Mouse (Mus musculus) E14TG2a.4 (cell line): ENCODE measurements around the gene Klf7.

Experiments used
- H3K27me3 ChIP-seq: 2 replicates; pipeline ENCODE4 v1.6.1; 2014; ENCODE audit warnings: low read length, control low read depth; ENCODE audit not compliant: insufficient read depth
- H3K36me3 ChIP-seq: 2 replicates; pipeline ENCODE4 v1.6.1; 2014; ENCODE audit warnings: low read length, control low read depth; ENCODE audit not compliant: insufficient read depth
- H3K4me1 ChIP-seq: replicated peaks from 2 replicates; pipeline ENCODE4 v1.6.1; 2014; ENCODE audit warnings: low read depth, low read length, control low read depth
- H3K4me3 ChIP-seq: replicated peaks from 2 replicates; pipeline ENCODE4 v1.5.1; 2014; ENCODE audit warnings: mild to moderate bottlenecking, low read length
- H3K9me3 ChIP-seq: 2 replicates; pipeline ENCODE4 v1.6.1; 2014; ENCODE audit warnings: low read length, control low read depth
- CTCF ChIP-seq: conservative IDR thresholded peaks from 2 replicates; pipeline ENCODE4 v1.5.1; 2014; ENCODE audit warnings: low read length
- NANOG ChIP-seq: IDR thresholded peaks from 2 replicates; pipeline ENCODE4 v1.6.1; 2014; ENCODE audit warnings: borderline replicate concordance, low read length, mixed read lengths
- POU5F1 ChIP-seq: IDR thresholded peaks from 2 replicates; pipeline ENCODE4 v1.6.1; 2014; ENCODE audit warnings: low read length, borderline replicate concordance

Gene Klf7

DNA sequence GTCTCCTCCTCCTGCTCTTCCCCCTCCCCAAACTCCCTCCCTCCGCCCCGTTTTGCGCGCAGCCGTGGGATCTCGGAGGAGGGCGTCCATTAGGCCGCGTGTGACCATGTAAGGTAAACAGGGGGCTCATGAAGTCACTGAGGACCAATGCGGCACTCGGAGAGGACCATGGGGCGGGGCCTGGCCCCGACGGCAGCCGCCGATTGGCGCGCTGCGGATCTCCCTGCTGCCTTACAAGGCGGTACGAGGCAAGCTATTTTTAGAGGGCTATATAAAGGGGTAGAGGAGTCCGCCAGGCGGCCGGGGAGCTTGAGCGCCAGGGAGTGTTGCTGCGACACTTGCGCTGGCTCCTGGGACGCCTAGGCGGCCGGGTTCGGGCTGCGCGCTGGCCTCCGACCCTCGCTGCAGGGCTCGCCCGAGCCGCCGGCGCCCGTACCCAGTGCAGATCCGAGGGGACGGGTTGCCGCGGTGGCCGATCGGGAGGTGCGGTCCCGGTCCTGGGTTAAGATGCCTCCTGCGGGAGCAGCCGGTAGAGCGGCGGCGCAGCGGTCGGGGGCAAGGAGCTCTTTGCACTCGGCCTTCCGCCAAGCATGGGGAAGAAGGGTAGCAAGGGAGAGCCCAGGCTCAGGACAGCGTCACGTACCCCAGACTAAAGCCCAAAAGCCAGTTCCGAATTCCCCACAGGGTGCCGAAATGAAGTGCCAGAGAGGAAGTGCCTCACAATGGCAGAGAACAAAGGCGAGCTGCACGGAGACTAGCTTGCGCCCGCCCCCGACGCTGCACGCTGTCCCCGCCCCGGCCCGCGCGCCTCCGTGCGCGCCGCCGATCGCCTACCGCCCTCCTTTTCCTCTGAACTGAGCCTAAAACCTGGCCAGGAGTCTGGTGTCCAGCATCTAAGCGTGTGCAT lies at the start of gene Klf7:
Gene Klf7 (minus strand): TSS at position 724 of the 907 bp plus-strand sequence.
- Histone ChIP-seq H3K4me3 (peak within 1 kb of the TSS; percentile 94), H3K4me1 (peaks cover 32% of the 10 kb centered on the region), H3K27me3 (peaks cover 13% of the 10 kb centered on the region), H3K36me3 (no peaks in the 10 kb centered on the region), H3K9me3 (no peaks in the 10 kb centered on the region)
- TF ChIP-seq POU5F1 (no peak), NANOG (no peak), CTCF (no peak)

DNA sequence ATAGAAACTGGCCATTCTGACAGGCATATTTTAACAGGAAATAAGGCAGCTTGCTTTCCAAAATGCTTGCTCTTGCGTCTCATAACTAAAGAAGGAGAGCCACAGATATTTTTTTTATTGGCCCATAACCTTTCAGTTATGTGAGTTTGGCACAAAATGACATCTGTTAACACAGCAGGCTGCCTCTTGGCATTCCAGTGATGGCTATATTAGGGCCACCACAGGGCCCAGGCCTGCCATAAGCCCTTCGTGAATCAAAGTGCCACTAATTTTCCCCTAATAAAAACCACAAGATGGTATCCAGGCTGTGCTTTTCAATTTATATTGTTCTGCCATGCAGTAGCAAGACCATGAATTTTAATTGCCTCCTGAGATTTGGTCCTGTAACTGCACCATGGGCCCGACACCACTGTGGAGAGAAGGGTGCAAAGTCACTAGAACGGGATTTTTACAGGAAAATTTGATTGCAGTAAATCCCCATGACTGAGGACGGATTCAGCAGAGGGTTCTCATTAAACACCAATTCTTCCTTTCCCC lies 42.5 kb upstream of the Klf7 start:
- no peaks in the 10 kb centered on the region for H3K27me3 ChIP-seq
- no peaks in the 10 kb centered on the region for H3K9me3 ChIP-seq
- no peaks in the 10 kb centered on the region for H3K4me1 ChIP-seq
- no peaks in the 10 kb centered on the region for H3K36me3 ChIP-seq
- no peak overlapping the region for H3K4me3 ChIP-seq
- TF ChIP-seq POU5F1 (no peak), NANOG (no peak), CTCF (no peak)

DNA sequence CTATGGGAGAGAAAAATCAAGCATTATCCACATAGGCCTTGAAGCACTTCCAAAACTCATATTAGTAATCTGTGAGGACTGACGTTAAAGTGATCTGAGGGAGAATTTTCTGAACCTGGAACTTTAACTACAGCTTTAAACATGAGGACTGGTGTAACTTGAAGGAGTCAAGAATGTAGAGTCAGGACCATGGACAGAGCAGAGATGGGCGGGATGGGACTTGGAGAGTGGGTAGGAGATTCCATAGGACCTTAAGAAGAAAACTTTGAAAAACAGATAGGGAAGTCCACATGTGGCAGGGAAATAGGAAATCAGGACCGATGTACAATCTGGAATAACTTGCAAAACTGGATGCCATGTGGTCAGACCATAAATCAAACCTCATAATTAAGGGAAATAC lies 36.7 kb upstream of the Klf7 start:
- H3K4me3 ChIP-seq, result no peak overlapping the region
- H3K27me3 ChIP-seq, result no peaks in the 10 kb centered on the region
- TF ChIP-seq CTCF (no peak), POU5F1 (no peak), NANOG (no peak)
- no peaks in the 10 kb centered on the region for H3K4me1 ChIP-seq
- H3K9me3 ChIP-seq, result no peaks in the 10 kb centered on the region
- no peaks in the 10 kb centered on the region for H3K36me3 ChIP-seq

DNA sequence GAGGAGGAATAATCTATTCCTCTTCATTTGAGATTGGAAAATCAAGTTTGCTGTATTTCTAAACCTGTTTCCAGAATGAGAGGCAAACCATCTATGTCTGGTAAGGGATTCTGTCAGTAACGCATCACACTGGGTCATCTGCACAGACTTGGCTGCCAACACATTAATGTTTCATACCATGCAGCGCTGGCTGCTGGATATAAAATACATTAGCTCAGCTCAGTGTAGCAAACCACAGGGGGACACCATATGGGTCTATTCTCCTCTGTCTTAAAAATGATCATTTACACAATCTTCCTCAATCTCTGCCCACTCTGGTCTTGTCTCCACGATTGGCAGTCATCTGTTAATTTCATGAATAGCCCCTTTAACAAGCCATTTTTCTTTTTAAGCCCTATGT lies 27.1 kb upstream of the Klf7 start:
- Histone ChIP-seq H3K9me3 (no peaks in the 10 kb centered on the region), H3K4me1 (no peaks in the 10 kb centered on the region), H3K27me3 (no peaks in the 10 kb centered on the region), H3K36me3 (no peaks in the 10 kb centered on the region), H3K4me3 (no peak overlapping the region)
- TF ChIP-seq NANOG (no peak), CTCF (no peak), POU5F1 (no peak)

DNA sequence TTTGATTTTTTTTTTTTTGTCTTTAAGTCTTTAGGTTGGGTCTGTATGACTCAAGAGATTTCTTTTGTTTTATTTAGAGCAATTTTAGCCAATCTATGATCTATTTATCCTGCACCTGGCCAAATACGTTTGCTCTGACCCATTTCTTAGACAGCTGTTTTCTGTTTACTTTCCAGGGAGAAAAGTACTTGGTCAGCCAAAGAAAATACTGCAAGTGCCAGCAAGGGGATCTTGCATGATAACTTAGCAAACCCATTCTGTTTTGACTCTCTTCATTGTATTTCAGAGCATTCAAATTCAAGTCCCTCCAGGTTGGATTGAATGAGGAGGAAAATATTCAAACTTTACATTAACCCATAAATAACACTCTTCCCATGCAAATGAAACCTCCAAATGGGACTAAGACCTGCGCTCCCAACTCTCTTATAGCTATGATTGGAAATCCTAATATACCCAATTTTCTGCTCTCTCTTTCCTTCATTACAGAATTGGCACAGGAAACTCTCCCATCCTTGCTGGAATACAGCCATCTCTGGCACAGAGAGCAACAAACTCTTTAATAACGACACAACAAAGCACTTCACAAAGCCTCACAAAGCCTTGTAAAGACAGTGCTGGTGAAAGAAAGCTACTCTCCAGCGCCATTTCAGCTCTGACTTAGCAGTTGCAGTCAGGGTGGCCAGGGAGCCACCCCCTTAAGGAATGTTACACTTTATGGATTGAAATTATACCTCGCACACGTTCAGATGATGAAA lies 20.8 kb upstream of the Klf7 start:
- TF ChIP-seq NANOG (no peak), POU5F1 (no peak), CTCF (no peak)

DNA sequence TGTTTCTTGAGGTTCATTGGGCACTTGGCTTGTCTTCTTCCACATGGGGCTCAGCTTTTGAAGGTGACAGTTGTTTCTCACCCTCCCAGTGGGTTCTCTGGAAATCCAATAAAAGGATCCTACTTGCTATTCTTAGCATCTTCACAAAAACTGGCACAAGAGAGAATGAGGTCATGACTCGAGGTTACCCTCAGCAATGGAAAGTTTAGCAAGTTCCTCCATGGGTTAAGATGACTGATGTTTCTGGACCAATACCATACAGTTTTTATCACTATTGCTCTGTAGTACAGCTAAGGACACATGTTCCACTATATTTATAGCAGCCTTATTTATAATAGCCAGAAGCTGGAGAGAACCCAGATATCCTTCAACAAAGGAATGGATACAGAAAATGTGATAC lies 12.4 kb upstream of the Klf7 start:
- no peaks in the 10 kb centered on the region for H3K36me3 ChIP-seq
- TF ChIP-seq CTCF, result no peak
- TF ChIP-seq POU5F1, result no peak
- TF ChIP-seq NANOG, result no peak
- no peak overlapping the region for H3K4me3 ChIP-seq
- no peaks in the 10 kb centered on the region for H3K27me3 ChIP-seq
- H3K9me3 ChIP-seq, result peaks cover 9% of the 10 kb centered on the region
- H3K4me1 ChIP-seq, result no peaks in the 10 kb centered on the region

More for the DNA sequence above, 20.8 kb upstream of the Klf7 start:
- no peak overlapping the region for H3K4me3 ChIP-seq
- H3K36me3 ChIP-seq, result no peaks in the 10 kb centered on the region
- no peaks in the 10 kb centered on the region for H3K4me1 ChIP-seq
- no peaks in the 10 kb centered on the region for H3K9me3 ChIP-seq
- H3K27me3 ChIP-seq, result no peaks in the 10 kb centered on the region

DNA sequence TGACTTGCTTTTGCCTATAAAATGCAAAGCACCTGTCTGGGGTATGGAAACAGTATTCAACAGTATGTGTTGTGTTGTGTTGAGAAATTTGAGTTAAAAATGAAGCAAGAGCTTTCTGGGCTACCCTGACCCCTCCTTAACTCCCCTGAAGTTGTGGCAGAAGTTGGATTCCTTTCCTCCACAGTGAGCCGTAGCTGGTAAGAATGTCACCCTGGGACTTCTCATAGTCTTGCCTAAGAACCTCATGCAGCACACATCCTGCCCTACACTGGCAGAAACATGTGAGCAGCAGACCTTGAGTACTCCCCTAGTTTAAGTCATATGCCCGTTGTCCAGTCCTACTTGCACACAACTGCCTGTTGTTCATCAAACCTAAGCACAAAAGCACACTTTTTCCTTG lies 4.7 kb upstream of the Klf7 start:
- Histone ChIP-seq H3K4me1 (peaks cover 9% of the 10 kb centered on the region), H3K9me3 (no peaks in the 10 kb centered on the region), H3K4me3 (no peak overlapping the region), H3K36me3 (no peaks in the 10 kb centered on the region), H3K27me3 (no peaks in the 10 kb centered on the region)
- no peak for TF ChIP-seq NANOG
- TF ChIP-seq POU5F1, result no peak
- no peak for TF ChIP-seq CTCF

DNA sequence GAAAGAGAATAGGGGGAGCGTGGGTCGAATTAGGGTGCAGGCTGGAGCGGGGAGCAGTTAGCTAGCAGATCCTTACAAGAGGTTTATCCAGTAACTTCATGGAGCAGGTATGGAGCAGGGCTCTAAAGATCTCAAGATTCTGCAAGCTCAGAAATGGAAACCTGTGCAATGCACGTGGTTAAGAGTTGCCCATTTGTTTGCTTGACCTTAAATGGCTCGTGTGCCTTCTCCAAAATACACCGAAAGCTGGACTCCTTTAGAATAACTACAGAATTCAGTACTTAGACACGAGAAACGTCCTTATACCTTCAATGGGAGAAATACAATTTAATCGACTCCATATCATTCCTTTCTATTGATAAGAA lies 366 bp upstream of the Klf7 start:
- Histone ChIP-seq H3K9me3 (no peaks in the 10 kb centered on the region), H3K36me3 (no peaks in the 10 kb centered on the region), H3K4me1 (peaks cover 32% of the 10 kb centered on the region), H3K4me3 (peak overlapping the region; percentile 94), H3K27me3 (peaks cover 13% of the 10 kb centered on the region)
- TF ChIP-seq POU5F1, result no peak
- no peak for TF ChIP-seq NANOG
- TF ChIP-seq CTCF, result no peak
